Mouse (Mus musculus): ENCODE results near the gene Apbb1ip.

The Apbb1ip gene

GRCm38 (mm10) chr2:22773549-22774180 is at the start of gene Apbb1ip:
TSS of gene Apbb1ip (plus strand) at chr2:22774094.
- no peak for DNase-seq (ENCODE audit: low read depth)

GRCm38 (mm10) chr2:22727113-22727512 is 46.8 kb upstream of the Apbb1ip start:
- no peak for DNase-seq (ENCODE audit: low read depth)

GRCm38 (mm10) chr2:22736134-22736533 is 37.8 kb upstream of the Apbb1ip start:
- no peak for DNase-seq (ENCODE audit: low read depth)

DNA sequence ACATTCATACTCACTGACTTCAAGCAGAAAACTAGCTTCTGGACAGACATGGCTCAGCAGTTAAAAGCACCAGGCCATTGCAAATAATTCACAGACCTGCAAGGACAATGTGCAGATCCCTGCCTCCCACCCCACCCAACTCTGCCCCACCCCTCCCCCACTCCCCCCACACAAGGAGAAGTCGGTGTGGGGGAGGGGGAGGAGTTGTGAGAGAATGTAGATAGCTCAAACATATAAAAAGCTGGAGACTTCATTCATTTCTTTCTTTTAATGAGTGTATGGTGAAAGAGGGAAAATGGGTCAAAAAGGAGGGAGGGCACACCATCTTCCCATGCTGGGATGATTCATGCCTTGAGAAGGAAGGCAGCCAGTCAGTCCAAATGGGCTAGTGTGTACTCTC is 34.5 kb upstream of the Apbb1ip start:
- peak; percentile 59 for DNase-seq (ENCODE audit: low read depth)

DNA sequence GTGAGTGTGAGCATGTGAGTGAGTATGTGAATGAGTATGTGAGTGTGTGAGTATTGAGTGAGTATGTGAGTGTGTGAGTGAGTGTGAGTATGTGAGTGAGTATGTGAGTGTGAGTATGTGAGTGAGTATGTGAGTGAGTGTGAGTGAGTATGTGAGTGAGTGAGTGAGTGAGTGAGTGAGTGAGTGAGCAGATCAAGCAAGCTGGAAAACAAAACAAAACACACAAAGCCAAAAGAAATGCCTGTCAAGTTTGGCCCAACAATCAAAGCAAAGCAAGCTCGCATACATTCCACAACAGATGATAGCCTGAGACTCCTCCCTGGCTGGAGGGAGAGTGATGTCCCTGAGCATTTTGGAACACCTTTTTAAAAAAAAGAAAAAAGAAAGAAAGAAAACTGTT is 33.5 kb upstream of the Apbb1ip start:
- no peak for DNase-seq (ENCODE audit: low read depth)

GRCm38 (mm10) chr2:22741222-22741621 is 32.7 kb upstream of the Apbb1ip start:
- DNase-seq (ENCODE audit: low read depth): no peak

DNA sequence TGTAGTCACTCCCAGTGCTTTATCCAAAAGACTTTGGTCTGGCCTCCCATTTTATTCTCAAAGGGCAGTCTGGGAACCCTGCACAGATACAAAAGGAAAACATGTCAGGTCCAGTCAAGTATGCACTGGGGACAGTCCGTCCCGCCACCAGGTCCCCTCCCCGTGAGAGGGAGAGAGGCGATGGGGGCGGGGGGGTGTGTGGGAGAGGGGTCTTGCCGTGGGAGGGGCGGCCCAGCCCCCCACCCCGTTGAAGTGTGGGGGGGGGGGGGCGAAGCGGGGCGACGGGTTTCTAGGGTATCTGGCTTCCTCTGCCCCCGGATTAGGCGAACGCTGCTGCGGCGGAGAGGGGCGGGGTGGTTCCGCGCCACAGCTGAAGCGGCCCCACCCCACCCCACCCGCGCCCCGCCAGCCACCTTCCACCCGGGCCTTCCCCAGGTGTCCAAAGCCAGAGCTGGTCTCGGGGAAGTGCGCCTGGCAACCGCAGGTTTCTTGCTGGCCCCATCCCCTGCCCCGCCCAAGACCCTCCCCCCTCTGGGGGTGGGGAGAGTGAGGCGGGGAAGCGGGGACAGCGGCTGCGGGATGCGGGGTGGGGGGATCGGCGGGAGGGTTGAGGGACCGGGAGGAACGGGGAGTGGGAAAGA is 29.7 kb upstream of the Apbb1ip start:
- no peak for DNase-seq (ENCODE audit: low read depth)

GRCm38 (mm10) chr2:22744876-22745275 is 29.0 kb upstream of the Apbb1ip start:
- peak; percentile 22 for DNase-seq (ENCODE audit: low read depth)

DNA sequence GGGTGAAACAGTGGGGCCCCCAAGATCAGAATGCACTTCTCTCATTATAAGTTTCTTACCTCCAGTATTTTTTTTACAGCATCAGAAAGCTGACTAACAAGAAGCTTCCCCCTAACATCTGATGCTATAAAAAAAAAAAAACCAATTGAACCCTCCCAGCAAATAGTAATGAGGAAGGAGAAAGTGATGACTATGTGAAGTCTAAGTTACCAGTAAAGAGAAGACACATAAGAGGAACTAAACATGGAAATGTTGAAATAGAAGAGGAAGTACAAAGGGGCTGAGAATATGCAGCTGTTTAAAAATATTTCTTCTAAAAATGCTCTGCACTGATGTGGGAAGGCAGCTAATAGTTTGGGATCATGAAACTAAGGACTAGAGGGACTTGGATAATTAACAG is 27.1 kb upstream of the Apbb1ip start:
- no peak for DNase-seq (ENCODE audit: low read depth)

DNA sequence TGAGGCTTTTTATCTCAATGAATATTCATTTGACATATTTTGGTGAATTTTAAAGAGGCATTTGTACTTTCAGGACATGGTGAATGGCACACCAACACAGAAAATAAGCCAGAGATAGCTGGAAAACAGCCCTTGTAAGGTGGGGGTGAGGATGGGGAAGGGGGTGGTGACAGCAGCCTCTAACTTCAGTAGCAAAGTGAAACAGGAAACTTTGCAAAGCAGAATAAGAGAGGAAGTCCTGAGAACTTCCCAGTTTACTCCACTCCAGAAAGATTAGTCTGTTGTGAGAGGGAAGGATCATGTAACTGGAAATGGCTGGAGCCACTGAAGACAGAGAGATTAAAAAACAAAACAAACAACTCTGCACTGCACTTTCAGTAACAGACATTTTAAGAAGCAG is 26.0 kb upstream of the Apbb1ip start:
- DNase-seq (ENCODE audit: low read depth): no peak

GRCm38 (mm10) chr2:22749761-22750160 is 24.1 kb upstream of the Apbb1ip start:
- no peak for DNase-seq (ENCODE audit: low read depth)

GRCm38 (mm10) chr2:22752492-22752891 is 21.4 kb upstream of the Apbb1ip start:
- DNase-seq (ENCODE audit: low read depth): no peak

DNA sequence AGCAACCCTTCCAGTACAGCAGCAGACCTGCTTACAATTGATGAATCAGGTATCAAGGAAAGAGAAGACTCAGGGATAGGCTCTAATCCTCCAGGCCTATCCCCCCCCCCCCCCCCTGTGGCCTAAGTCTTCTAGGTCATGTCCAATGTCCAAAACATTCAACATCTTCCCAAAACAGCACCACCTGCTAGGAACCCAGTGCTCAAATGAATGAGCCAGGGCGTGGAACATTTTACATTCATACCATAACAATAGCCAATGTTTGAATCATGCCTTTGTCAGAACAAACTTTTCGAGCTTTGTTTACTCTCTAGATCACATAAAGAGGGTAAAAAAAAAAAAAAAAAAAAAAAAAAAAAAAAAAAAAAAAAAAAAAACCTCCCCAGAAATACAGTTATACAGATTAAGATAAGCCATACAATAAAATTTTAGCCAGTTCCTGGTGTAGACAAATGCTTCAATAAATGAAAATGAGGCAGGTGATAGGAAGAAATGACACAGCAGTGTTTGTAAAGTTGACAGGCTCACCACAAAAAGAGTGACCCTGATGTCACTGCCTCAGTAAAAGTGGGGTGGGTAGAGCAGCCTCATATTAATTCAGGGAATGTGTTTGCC is 20.3 kb upstream of the Apbb1ip start:
- DNase-seq (ENCODE audit: low read depth): no peak

DNA sequence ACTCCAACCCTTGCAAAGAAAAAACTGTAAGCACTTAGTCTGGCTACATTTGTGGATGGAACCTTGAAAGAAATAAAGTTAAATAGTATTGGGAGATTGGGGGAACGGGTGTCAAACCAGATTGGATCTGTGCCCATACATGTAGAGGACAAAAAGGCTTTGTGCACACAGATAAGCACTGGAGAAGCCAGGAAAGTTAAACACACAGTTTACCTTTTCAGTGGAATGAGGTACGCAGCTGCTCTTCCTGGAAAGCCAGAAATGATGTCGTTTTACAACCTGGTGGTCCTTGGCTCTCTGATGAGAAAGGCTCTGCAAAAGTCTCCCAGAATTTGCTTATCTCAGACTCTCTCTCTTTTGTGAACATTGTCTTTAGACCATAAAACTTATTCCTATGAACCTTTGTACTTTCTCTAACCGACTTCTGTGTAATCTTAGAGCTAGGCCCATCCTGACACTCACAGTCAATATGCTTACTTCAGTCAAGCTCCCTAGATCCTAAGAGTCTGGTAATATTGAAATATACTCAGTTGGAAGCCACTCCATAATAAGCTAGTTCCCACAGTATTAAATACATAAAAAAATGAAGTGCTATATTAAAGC is 19.6 kb upstream of the Apbb1ip start:
- no peak for DNase-seq (ENCODE audit: low read depth)

GRCm38 (mm10) chr2:22755561-22755960 is 18.3 kb upstream of the Apbb1ip start:
- no peak for DNase-seq (ENCODE audit: low read depth)

DNA sequence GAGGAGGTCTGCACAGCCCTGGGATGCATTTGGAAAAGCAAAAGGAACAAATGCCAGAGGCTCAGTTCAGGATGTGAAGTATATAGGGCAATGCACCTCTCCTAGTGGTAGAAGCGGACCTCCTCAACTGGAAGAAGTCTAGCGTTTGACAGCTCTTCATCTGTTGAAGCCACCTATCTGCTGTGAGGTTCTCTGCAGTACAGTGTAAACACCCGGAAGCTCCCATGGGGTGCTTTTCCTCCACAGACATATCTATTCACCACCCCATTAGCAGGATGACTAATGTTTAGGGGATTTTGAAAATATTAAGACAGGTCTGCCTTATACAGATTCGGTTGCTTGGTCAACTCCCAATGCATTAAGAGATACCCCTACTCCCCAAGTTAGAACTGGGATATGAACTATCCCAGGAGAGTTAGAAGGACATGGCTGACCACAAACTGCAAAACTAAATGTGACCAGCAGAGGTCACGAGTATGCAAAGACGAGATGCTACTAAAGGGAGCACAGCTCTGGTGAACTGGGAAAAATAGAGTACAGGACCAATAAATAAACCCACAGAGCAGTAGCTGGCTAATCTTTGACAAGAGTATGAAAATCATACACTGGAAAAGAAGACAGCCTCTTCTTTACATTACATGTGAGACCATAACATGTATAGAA is 15.5 kb upstream of the Apbb1ip start:
- DNase-seq (ENCODE audit: low read depth): peak; percentile 89

DNA sequence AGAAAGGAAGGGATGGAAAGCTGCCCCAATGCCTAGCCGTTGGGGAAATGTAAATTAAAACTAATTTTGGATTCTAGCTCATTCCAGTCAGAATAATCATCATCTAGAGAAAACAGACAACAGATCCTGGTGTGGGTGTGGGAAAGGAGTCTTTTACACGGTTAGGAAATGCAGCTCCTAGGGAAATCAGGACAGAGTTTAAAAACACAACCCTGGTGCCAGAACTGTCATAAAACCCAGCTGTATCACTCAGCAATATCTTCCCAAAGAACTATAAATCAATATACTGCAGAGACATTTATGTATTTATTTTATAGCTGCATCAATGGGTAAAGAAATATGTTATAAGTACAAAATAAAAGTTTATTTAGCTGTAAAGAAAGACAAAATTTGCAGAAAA is 13.4 kb upstream of the Apbb1ip start:
- no peak for DNase-seq (ENCODE audit: low read depth)

- DNase-seq (ENCODE audit: low read depth): no peak
Observed at GRCm38 (mm10) chr2:22761103-22761521, 12.8 kb upstream of the Apbb1ip start.

DNA sequence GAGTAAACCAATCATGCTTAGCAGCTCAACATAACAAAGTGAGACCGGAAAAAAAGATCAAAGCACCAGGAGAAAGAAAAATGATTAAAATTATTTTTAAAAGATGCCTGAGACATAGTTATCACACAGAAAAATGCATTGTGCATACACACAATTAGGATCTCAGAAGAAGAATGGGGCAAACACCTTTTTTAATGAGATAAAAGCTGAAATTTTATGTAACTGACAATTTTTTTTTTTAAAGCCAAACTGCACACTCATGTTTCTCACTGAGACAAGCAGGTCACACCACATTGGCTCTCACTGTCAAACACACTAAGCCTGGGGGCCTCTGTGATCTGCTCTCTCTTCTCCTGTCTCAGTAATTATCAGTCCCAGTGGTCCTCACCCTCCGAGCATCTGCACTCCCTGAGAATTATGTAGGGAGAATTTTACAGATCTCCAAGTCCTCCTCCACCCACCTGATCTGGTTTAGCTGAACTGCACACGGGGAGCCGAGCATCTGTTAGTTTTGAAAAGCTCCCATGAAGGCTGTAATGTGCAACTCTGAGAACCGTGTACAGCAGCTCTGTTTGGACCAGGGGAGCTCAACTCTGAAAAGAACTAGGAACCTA is 9.0 kb upstream of the Apbb1ip start:
- DNase-seq (ENCODE audit: low read depth): no peak

- peak; percentile 77 for DNase-seq (ENCODE audit: low read depth)
Observed at GRCm38 (mm10) chr2:22771311-22771710, 2.6 kb upstream of the Apbb1ip start.

DNA sequence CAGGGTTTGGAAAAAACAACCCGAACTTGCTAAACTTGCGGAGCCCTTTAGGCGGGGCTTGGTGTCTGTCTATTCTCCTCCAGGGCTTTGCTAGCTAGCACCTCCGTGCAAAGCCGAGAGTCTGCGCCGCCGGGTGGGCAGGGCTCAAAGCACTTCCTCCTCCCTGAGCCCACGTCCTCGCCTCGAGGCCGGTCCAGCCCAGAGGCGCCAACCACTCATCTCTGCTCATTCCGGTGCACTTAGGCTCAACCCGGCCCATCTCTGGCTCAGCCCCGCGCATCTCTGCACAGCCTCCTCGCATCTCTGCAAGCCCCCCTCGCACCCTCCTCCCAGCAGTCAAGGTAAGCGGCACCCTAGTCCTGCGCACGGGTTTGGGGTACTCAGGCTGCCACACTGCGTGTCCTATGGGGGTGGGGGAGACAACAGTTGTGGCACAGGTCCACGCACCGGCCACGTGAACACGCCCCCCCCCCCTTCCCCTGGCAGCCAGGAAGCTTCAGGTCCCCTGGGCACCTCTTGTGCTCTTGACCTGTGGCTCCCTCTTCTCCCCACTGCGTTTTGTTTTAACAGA is 372 bp downstream of the Apbb1ip start:
- DNase-seq (ENCODE audit: low read depth): peak; percentile 88

DNA sequence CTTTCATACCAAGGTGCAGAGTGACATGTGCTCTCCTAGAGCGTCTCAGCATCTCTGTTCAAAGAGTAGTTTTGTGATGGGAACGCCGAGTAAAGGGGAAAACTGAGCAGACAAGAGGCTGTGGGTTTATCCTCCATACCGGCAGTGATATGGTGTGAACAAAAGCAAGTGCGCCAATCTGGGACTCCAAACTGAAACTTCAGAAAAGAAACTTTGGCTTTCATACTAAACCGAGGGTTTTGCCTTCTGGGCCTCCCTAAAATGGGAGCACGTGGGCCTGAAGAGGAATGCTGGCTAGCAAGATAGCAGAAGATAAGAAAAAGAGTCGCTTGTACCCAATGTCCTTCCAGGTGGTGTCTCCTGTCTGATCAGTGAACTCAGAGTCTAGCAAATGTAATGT is 1.3 kb downstream of the Apbb1ip start:
- DNase-seq (ENCODE audit: low read depth): peak; percentile 33

All from NIH3T3 (cell line).